10 mouse cellular contexts compared by ENCODE assay signal in genomic region chr13:98944620-98945081, GRCm38 (mm10). TPM values are rescaled to one million over a fixed set of nuclear protein-coding genes. Genes with fewer than 3 reads are reported as not detected.
A peak's percentile ranks its signal among the peaks of the same experiment; 100 is the strongest.
DNase-seq lines count a peak whose midpoint lies in the region; ATAC-seq and TF ChIP-seq lines count a peak whose summit lies in the region.
"Had no signal": no experiment of that assay in that cellular context is flagged by ENCODE, and none has a peak within 500 bp of the region (broad histone marks: within the 10 kb centered on the region; RNA-seq: fewer than 3 reads in every experiment).

No protein-coding gene starts in this region.

- peak overlapping the region; percentile 61 for H3K4me3 ChIP-seq in liver, adult 2 months (ENCODE audit: insufficient read depth, low read depth, low read length)
- H3K4me3 ChIP-seq in heart, embryonic 16.5 days (ENCODE audit: low read length) = peak overlapping the region; percentile 5
- H3K4me3 ChIP-seq in liver, postnatal 0 days (ENCODE audit: low read depth, low read length) = peak overlapping the region; percentile 47
- H3K4me3 ChIP-seq in stomach, embryonic 15.5 days (replicated peaks) = peak overlapping the region; percentile 22
- no peak overlapping the region for H3K4me3 ChIP-seq in hindbrain, postnatal 0 days (ENCODE audit: low read length)

- under 1% methylated on average over 7 of the region's 7 CpGs for WGBS in liver, adult 2 months
- 60% methylated on average over 7 of the region's 7 CpGs for WGBS in heart, embryonic 16.5 days
- 5% methylated on average over 7 of the region's 7 CpGs for WGBS in liver, postnatal 0 days (ENCODE audit: insufficient replicate concordance)
- WGBS in stomach, embryonic 15.5 days = 28% methylated on average over 7 of the region's 7 CpGs
- WGBS in hindbrain, postnatal 0 days = 73% methylated on average over 7 of the region's 7 CpGs

- H3K79me2 ChIP-seq in liver, adult 2 months (ENCODE audit: control insufficient read depth, insufficient read depth, low read length) = no peaks in the 10 kb centered on the region

- H3K36me3 ChIP-seq in liver, adult 2 months (ENCODE audit: control insufficient read depth, insufficient read depth, low read length) = no peaks in the 10 kb centered on the region
- no peaks in the 10 kb centered on the region for H3K36me3 ChIP-seq in heart, embryonic 16.5 days (ENCODE audit: control insufficient read depth, insufficient read depth)
- H3K36me3 ChIP-seq in liver, postnatal 0 days (replicated peaks; ENCODE audit: insufficient read depth, low read length) = no peaks in the 10 kb centered on the region
- no peaks in the 10 kb centered on the region for H3K36me3 ChIP-seq in stomach, embryonic 15.5 days
- no peaks in the 10 kb centered on the region for H3K36me3 ChIP-seq in hindbrain, postnatal 0 days (ENCODE audit: insufficient read depth, low read length)

- peak; percentile 52 for TF ChIP-seq EP300 in liver, postnatal 0 days (IDR thresholded peaks at IDR 0.05; ENCODE audit: low read depth)

- no peak for TF ChIP-seq CTCF in liver, adult 2 months (IDR thresholded peaks at IDR 0.05; ENCODE audit: low read depth, low read length)
- no peak for TF ChIP-seq CTCF in liver, postnatal 0 days (IDR thresholded peaks at IDR 0.05; ENCODE audit: low read depth)
- TF ChIP-seq CTCF in hindbrain, postnatal 0 days (IDR thresholded peaks at IDR 0.05; ENCODE audit: low read depth) = no peak

- peak overlapping the region; percentile 74 for H3K27ac ChIP-seq in liver, adult 2 months (replicated peaks; ENCODE audit: insufficient read depth, low read depth, low read length)
- no peak overlapping the region for H3K27ac ChIP-seq in heart, embryonic 16.5 days (ENCODE audit: low read length)
- peak overlapping the region; percentile 80 for H3K27ac ChIP-seq in liver, postnatal 0 days (ENCODE audit: low read depth)
- H3K27ac ChIP-seq in stomach, embryonic 15.5 days = peak overlapping the region; percentile 26; the same call in 1 of the 2 replicates
- no peak overlapping the region for H3K27ac ChIP-seq in hindbrain, postnatal 0 days

- peak overlapping the region; percentile 8; the same call in 1 of the 2 replicates for H3K9ac ChIP-seq in liver, adult 2 months (ENCODE audit: low read depth, low read length)
- H3K9ac ChIP-seq in heart, embryonic 16.5 days (ENCODE audit: low read length) = no peak overlapping the region
- H3K9ac ChIP-seq in liver, postnatal 0 days (replicated peaks) = peak overlapping the region; percentile 43
- no peak overlapping the region for H3K9ac ChIP-seq in stomach, embryonic 15.5 days
- H3K9ac ChIP-seq in hindbrain, postnatal 0 days (replicated peaks; ENCODE audit: low read length) = no peak overlapping the region

- TF ChIP-seq POLR2A in liver, adult 2 months (IDR thresholded peaks at IDR 0.05; ENCODE audit: extremely low read depth, insufficient read depth, low read length) = no peak

- DNase-seq in liver, adult 2 months (ENCODE audit: extremely low read depth, low read depth, low spot score) = peak; percentile 90
- no peak for DNase-seq in liver
- DNase-seq in liver, postnatal 0 days = peak; percentile 43
- no peak for DNase-seq in ovary, postnatal 36 days (ENCODE audit: low spot score)
- DNase-seq in frontal cortex, postnatal 14 days (ENCODE audit: low spot score in 2 of 2) = no peak
- no peak for DNase-seq in hindbrain, postnatal 0 days (ENCODE audit: low spot score)

- peak overlapping the region; percentile 1 for H3K4me2 ChIP-seq in heart, embryonic 16.5 days (ENCODE audit: low read depth, low read length)
- H3K4me2 ChIP-seq in liver, postnatal 0 days (ENCODE audit: low read depth, low read length) = peak overlapping the region; percentile 57
- H3K4me2 ChIP-seq in stomach, embryonic 15.5 days = peak overlapping the region; percentile 8; the same call in 1 of the 2 replicates
- no peak overlapping the region for H3K4me2 ChIP-seq in hindbrain, postnatal 0 days (ENCODE audit: low read depth, low read length)

- peaks cover 3% of the 10 kb centered on the region for H3K4me1 ChIP-seq in liver, adult 2 months (ENCODE audit: control insufficient read depth, insufficient read depth, low read length)
- H3K4me1 ChIP-seq in heart, embryonic 16.5 days (ENCODE audit: control insufficient read depth, insufficient read depth, low read length) = no peaks in the 10 kb centered on the region
- peaks cover 26% of the 10 kb centered on the region for H3K4me1 ChIP-seq in liver, postnatal 0 days (ENCODE audit: insufficient read depth)
- 0 out of 2 replicates have a peak, but pooled peaks cover 3% of the 10 kb centered on the region for H3K4me1 ChIP-seq in stomach, embryonic 15.5 days
- no peaks in the 10 kb centered on the region for H3K4me1 ChIP-seq in hindbrain, postnatal 0 days (ENCODE audit: insufficient read depth, low read length)

- no peaks in the 10 kb centered on the region for H3K27me3 ChIP-seq in liver, adult 2 months (ENCODE audit: control insufficient read depth, insufficient read depth, low read length)
- H3K27me3 ChIP-seq in heart, embryonic 16.5 days (ENCODE audit: control insufficient read depth, insufficient read depth, low read length) = no peaks in the 10 kb centered on the region
- no peaks in the 10 kb centered on the region for H3K27me3 ChIP-seq in liver, postnatal 0 days (ENCODE audit: insufficient read depth, low read length)
- H3K27me3 ChIP-seq in stomach, embryonic 15.5 days (replicated peaks) = no peaks in the 10 kb centered on the region
- H3K27me3 ChIP-seq in hindbrain, postnatal 0 days (ENCODE audit: insufficient read depth, low read length) = no peaks in the 10 kb centered on the region

- ATAC-seq in heart, embryonic 16.5 days (replicated peaks; ENCODE audit: extremely low read depth, insufficient read depth, low FRiP score) = no peak
- ATAC-seq in liver, postnatal 0 days = peak; percentile 79
- peak; percentile 59; the same call in 1 of the 2 replicates for ATAC-seq in stomach, embryonic 15.5 days (ENCODE audit: insufficient read depth, low FRiP score, low read depth)
- ATAC-seq in hindbrain, postnatal 0 days = no peak

- no peaks in the 10 kb centered on the region for H3K9me3 ChIP-seq in heart, embryonic 16.5 days (replicated peaks; ENCODE audit: control insufficient read depth, low read length)
- no peaks in the 10 kb centered on the region for H3K9me3 ChIP-seq in liver, postnatal 0 days (ENCODE audit: low read length)
- no peaks in the 10 kb centered on the region for H3K9me3 ChIP-seq in stomach, embryonic 15.5 days
- H3K9me3 ChIP-seq in hindbrain, postnatal 0 days (ENCODE audit: low read length) = no peaks in the 10 kb centered on the region

RNA-seq across cellular contexts. Expression of gene Tnpo1, which starts 18.5 kb away (rescaled TPM):
- 56.1 and 62.7 TPM in 2 replicates for total RNA-seq in liver, adult 2 months (2014; rRNA removed)
- 10.7 and 11.3 TPM in 2 replicates for polyA plus RNA-seq in liver, adult 2 months (2012; rRNA removed)
- 39.5 and 40.5 TPM in 2 replicates for polyA plus RNA-seq in heart, embryonic 16.5 days (2015; fragmentation: Nextera tagmentation; extraction: Ambion mirVana)
- 9.6 and 14.0 TPM in 2 replicates for polyA plus RNA-seq in liver, postnatal 0 days (2015; fragmentation: Nextera tagmentation; extraction: Ambion mirVana)
- polyA plus RNA-seq in stomach, embryonic 15.5 days (2015; fragmentation: Nextera tagmentation; extraction: Ambion mirVana) = 55.1 and 62.0 TPM in 2 replicates
- total RNA-seq in hindbrain, postnatal 0 days (2014; rRNA removed) = 75.1 and 79.2 TPM in 2 replicates
- 18.7 and 21.6 TPM in 2 replicates for polyA plus RNA-seq in hindbrain, postnatal 0 days (2015; fragmentation: Nextera tagmentation; extraction: Ambion mirVana)

RNA-seq across cellular contexts. Expression of gene 1700024P04Rik, which starts 39.7 kb away (rescaled TPM):
- not detected in 2 replicates for total RNA-seq in liver, adult 2 months (2014; rRNA removed)
- polyA plus RNA-seq in liver, adult 2 months (2012; rRNA removed) = not detected in 2 replicates
- polyA plus RNA-seq in heart, embryonic 16.5 days (2015; fragmentation: Nextera tagmentation; extraction: Ambion mirVana) = not detected in 2 replicates
- polyA plus RNA-seq in liver, postnatal 0 days (2015; fragmentation: Nextera tagmentation; extraction: Ambion mirVana) = not detected in 2 replicates
- polyA plus RNA-seq in stomach, embryonic 15.5 days (2015; fragmentation: Nextera tagmentation; extraction: Ambion mirVana) = not detected in 2 replicates
- total RNA-seq in hindbrain, postnatal 0 days (2014; rRNA removed) = not detected in 2 replicates
- not detected in 2 replicates for polyA plus RNA-seq in hindbrain, postnatal 0 days (2015; fragmentation: Nextera tagmentation; extraction: Ambion mirVana)
- polyA plus RNA-seq: brain, embryonic 14.5 days; limb, embryonic 11.5 days had no signal

Comparison
In these comparisons a context has a peak if more than half of its experiments do, and no peak if none do; other contexts are left out.
1. DNase-seq: peak in liver, adult 2 months (single experiment) and liver, postnatal 0 days (single experiment); none in liver (single experiment), ovary, postnatal 36 days (single experiment), frontal cortex, postnatal 14 days (0 of 2) and hindbrain, postnatal 0 days (single experiment).
2. H3K27ac ChIP-seq: peak in liver, adult 2 months (single experiment), liver, postnatal 0 days (single experiment) and stomach, embryonic 15.5 days (single experiment); none in heart, embryonic 16.5 days (single experiment) and hindbrain, postnatal 0 days (single experiment).
3. H3K9ac ChIP-seq: peak in liver, adult 2 months (single experiment) and liver, postnatal 0 days (single experiment); none in heart, embryonic 16.5 days (single experiment), stomach, embryonic 15.5 days (single experiment) and hindbrain, postnatal 0 days (single experiment).
4. ATAC-seq: peak in liver, postnatal 0 days (single experiment) and stomach, embryonic 15.5 days (single experiment); none in heart, embryonic 16.5 days (single experiment) and hindbrain, postnatal 0 days (single experiment).